Mouse (Mus musculus) forebrain, embryonic 12.5 days (tissue): ENCODE measurements around the gene Coasy. TPM values are rescaled to one million over a fixed set of nuclear protein-coding genes. Genes with fewer than 3 reads are reported as not detected.
A peak's percentile ranks its signal among the peaks of the same experiment; 100 is the strongest.

Experiments used
- ATAC-seq: fragments of 200-750 bp; cut with Nextera tagmentation; 2 replicates; pipeline ENCODE4 v1.8.0; 2017; ENCODE audit warnings: moderate TSS enrichment; ENCODE audit not compliant: low FRiP score
- H3K27ac ChIP-seq: fragments of 300-500 bp; sonication (generic); 2 replicates; pipeline ENCODE4 v1.5.1; 2016; ENCODE audit warnings: mild to moderate bottlenecking
- H3K27me3 ChIP-seq: fragments of 300-500 bp; sonication (generic); 2 replicates; pipeline ENCODE4 v1.6.1; 2016; ENCODE audit warnings: mild to moderate bottlenecking
- H3K36me3 ChIP-seq: fragments of 300-500 bp; sonication (generic); replicated peaks from 2 replicates; pipeline ENCODE4 v1.6.1; 2016; ENCODE audit warnings: mild to moderate bottlenecking
- H3K4me1 ChIP-seq: fragments of 300-500 bp; sonication (generic); 2 replicates; pipeline ENCODE4 v1.6.1; 2016
- H3K4me2 ChIP-seq: fragments of 300-500 bp; sonication (generic); 2 replicates; pipeline ENCODE4 v1.6.1; 2016; ENCODE audit warnings: mild to moderate bottlenecking, moderate library complexity
- H3K4me3 ChIP-seq: fragments of 300-500 bp; sonication (generic); replicated peaks from 2 replicates; pipeline ENCODE4 v1.5.1; 2016; ENCODE audit warnings: mild to moderate bottlenecking
- H3K9ac ChIP-seq: fragments of 300-500 bp; sonication (generic); 2 replicates; pipeline ENCODE4 v1.6.1; 2016; ENCODE audit warnings: mild to moderate bottlenecking
- H3K9me3 ChIP-seq: fragments of 300-500 bp; sonication (generic); 2 replicates; pipeline ENCODE4 v1.6.1; 2016
- WGBS: fragments of 180-500 bp; shearing (Covaris S2); methylation state at CpG from one replicate; pipeline ENCODE4 v1.1.7; 2016; 5-methylcytosine and 5-hydroxymethylcytosine counted together
- polyA plus RNA-seq: library from polyadenylated mRNA; unstranded; fragments of >200 nt; fragmentation: Nextera tagmentation; extraction: Ambion mirVana; gene quantifications from 2 replicates; pipeline ENCODE4 v1.2.1, GENCODE M21; 2016

Gene Coasy
- polyA plus RNA-seq, 1 experiment from 2014 or later = 50.9 TPM

GRCm38 (mm10) chr11:101084246-101084645 is 1.9 kb downstream of the Coasy start:
- no peak overlapping the region for H3K9ac ChIP-seq
- ATAC-seq = no peak
- H3K4me1 ChIP-seq = peaks cover 57% of the 10 kb centered on the region
- no peak overlapping the region for H3K27ac ChIP-seq
- WGBS = 86% methylated on average over 14 of the region's 14 CpGs
- H3K27me3 ChIP-seq = peaks cover 22% of the 10 kb centered on the region
- H3K36me3 ChIP-seq = peaks cover 15% of the 10 kb centered on the region
- H3K4me2 ChIP-seq = no peak overlapping the region
- no peak overlapping the region for H3K4me3 ChIP-seq
- no peaks in the 10 kb centered on the region for H3K9me3 ChIP-seq

GRCm38 (mm10) chr11:101084811-101085210 is 2.4 kb downstream of the Coasy start:
- H3K4me2 ChIP-seq = no peak overlapping the region
- no peak overlapping the region for H3K9ac ChIP-seq
- H3K4me3 ChIP-seq = no peak overlapping the region
- no peak overlapping the region for H3K27ac ChIP-seq
- H3K4me1 ChIP-seq = peaks cover 56% of the 10 kb centered on the region
- WGBS = 93% methylated on average over 12 of the region's 12 CpGs
- peaks cover 20% of the 10 kb centered on the region for H3K36me3 ChIP-seq
- H3K9me3 ChIP-seq = no peaks in the 10 kb centered on the region
- H3K27me3 ChIP-seq = peaks cover 17% of the 10 kb centered on the region
- ATAC-seq = no peak

- H3K36me3 ChIP-seq = peaks cover 30% of the 10 kb centered on the region
- H3K27me3 ChIP-seq = peaks cover 7% of the 10 kb centered on the region
- no peak overlapping the region for H3K4me3 ChIP-seq
- peaks cover 54% of the 10 kb centered on the region for H3K4me1 ChIP-seq
- no peak overlapping the region; the same call in 1 of the 2 replicates for H3K27ac ChIP-seq
- WGBS = 92% methylated on average over 18 of the region's 18 CpGs
- no peak overlapping the region for H3K4me2 ChIP-seq
- peak overlapping the region; percentile 42; the same call in 1 of the 2 replicates for H3K9ac ChIP-seq
- no peaks in the 10 kb centered on the region for H3K9me3 ChIP-seq
- ATAC-seq = no peak
Observed at GRCm38 (mm10) chr11:101085617-101086322, 3.4 kb downstream of the Coasy start.

- no peak for ATAC-seq
- peak overlapping the region; percentile 42; the same call in 1 of the 2 replicates for H3K9ac ChIP-seq
- H3K4me2 ChIP-seq = peak overlapping the region; percentile 98
- H3K4me1 ChIP-seq = peaks cover 52% of the 10 kb centered on the region
- peaks cover 35% of the 10 kb centered on the region for H3K36me3 ChIP-seq
- peaks cover 2% of the 10 kb centered on the region for H3K27me3 ChIP-seq
- 85% methylated on average over 6 of the region's 6 CpGs for WGBS
- peak overlapping the region; percentile 91 for H3K27ac ChIP-seq
- H3K4me3 ChIP-seq = peak overlapping the region; percentile 84; the same call in 1 of the 2 replicates
- H3K9me3 ChIP-seq = no peaks in the 10 kb centered on the region
Observed at GRCm38 (mm10) chr11:101086323-101086674, 3.9 kb downstream of the Coasy start.

- Histone ChIP-seq H3K27me3 (no peaks in the 10 kb centered on the region), H3K4me2 (peak within 1 kb of the TSS; percentile 98), H3K9me3 (no peaks in the 10 kb centered on the region), H3K4me1 (peaks cover 45% of the 10 kb centered on the region), H3K9ac (peak within 1 kb of the TSS; percentile 89), H3K4me3 (peak within 1 kb of the TSS; percentile 84), H3K36me3 (peaks cover 43% of the 10 kb centered on the region), H3K27ac (peak within 1 kb of the TSS; percentile 91)
- ATAC-seq = peak; percentile 86
- 1% methylated on average over 52 of the region's 52 CpGs for WGBS
Observed at GRCm38 (mm10) chr11:101086756-101087681, 4.7 kb downstream of the Coasy start, which contains the start of gene Mlx. TSS of gene Mlx (plus strand) at chr11:101087277.

GRCm38 (mm10) chr11:101087682-101088055 is 5.3 kb downstream of the Coasy start:
- H3K36me3 ChIP-seq = peaks cover 49% of the 10 kb centered on the region
- no peak; the same call in 1 of the 2 replicates for ATAC-seq

GRCm38 (mm10) chr11:101089931-101090330 is 7.6 kb downstream of the Coasy start:
- no peak for ATAC-seq
- Histone ChIP-seq H3K4me1 (peaks cover 46% of the 10 kb centered on the region), H3K9ac (no peak overlapping the region), H3K4me3 (no peak overlapping the region), H3K36me3 (peaks cover 61% of the 10 kb centered on the region), H3K9me3 (no peaks in the 10 kb centered on the region), H3K27ac (no peak overlapping the region), H3K27me3 (no peaks in the 10 kb centered on the region), H3K4me2 (no peak overlapping the region)
- 84% methylated on average over 1 of the region's 1 CpGs for WGBS

More at GRCm38 (mm10) chr11:101087682-101088055, 5.3 kb downstream of the Coasy start:
- Histone ChIP-seq H3K9ac (peak overlapping the region; percentile 89), H3K4me2 (peak overlapping the region; percentile 98), H3K27ac (peak overlapping the region; percentile 91; the same call in 1 of the 2 replicates), H3K27me3 (no peaks in the 10 kb centered on the region), H3K4me3 (peak overlapping the region; percentile 84), H3K4me1 (peaks cover 45% of the 10 kb centered on the region), H3K9me3 (no peaks in the 10 kb centered on the region)
- 13% methylated on average over 8 of the region's 8 CpGs for WGBS

GRCm38 (mm10) chr11:101094930-101095313 is 12.6 kb downstream of the Coasy start:
- peak overlapping the region; percentile 74 for H3K4me3 ChIP-seq
- peaks cover 72% of the 10 kb centered on the region for H3K36me3 ChIP-seq
- H3K4me2 ChIP-seq = peak overlapping the region; percentile 72
- 1% methylated on average over 18 of the region's 18 CpGs for WGBS
- peak; percentile 50 for ATAC-seq
- H3K27ac ChIP-seq = peak overlapping the region; percentile 56; the same call in 1 of the 2 replicates
- no peaks in the 10 kb centered on the region for H3K9me3 ChIP-seq
- peak overlapping the region; percentile 74 for H3K9ac ChIP-seq
- H3K27me3 ChIP-seq = no peaks in the 10 kb centered on the region
- H3K4me1 ChIP-seq = peaks cover 19% of the 10 kb centered on the region

GRCm38 (mm10) chr11:101095314-101096024 is 13.1 kb downstream of the Coasy start, which contains the start of gene Psmc3ip:
TSS of gene Psmc3ip (minus strand) at chr11:101095436.
- H3K9ac ChIP-seq = peak within 1 kb of the TSS; percentile 74
- ATAC-seq = peak; percentile 97
- peaks cover 19% of the 10 kb centered on the region for H3K4me1 ChIP-seq
- peak within 1 kb of the TSS; percentile 86 for H3K27ac ChIP-seq
- no peaks in the 10 kb centered on the region for H3K9me3 ChIP-seq
- peaks cover 72% of the 10 kb centered on the region for H3K36me3 ChIP-seq
- WGBS = under 1% methylated on average over 43 of the region's 43 CpGs
- peak within 1 kb of the TSS; percentile 72 for H3K4me2 ChIP-seq
- H3K27me3 ChIP-seq = no peaks in the 10 kb centered on the region
- H3K4me3 ChIP-seq = peak within 1 kb of the TSS; percentile 74

GRCm38 (mm10) chr11:101098231-101098630 is 15.9 kb downstream of the Coasy start:
- Histone ChIP-seq H3K36me3 (peaks cover 70% of the 10 kb centered on the region), H3K4me1 (peaks cover 19% of the 10 kb centered on the region), H3K27me3 (no peaks in the 10 kb centered on the region), H3K4me2 (no peak overlapping the region), H3K9me3 (no peaks in the 10 kb centered on the region), H3K4me3 (no peak overlapping the region), H3K27ac (no peak overlapping the region), H3K9ac (no peak overlapping the region)
- WGBS = 91% methylated on average over 8 of the region's 8 CpGs
- ATAC-seq = no peak

- H3K4me2 ChIP-seq = no peak overlapping the region
- no peak overlapping the region for H3K9ac ChIP-seq
- 94% methylated on average over 5 of the region's 5 CpGs for WGBS
- no peak overlapping the region for H3K27ac ChIP-seq
- H3K36me3 ChIP-seq = peaks cover 62% of the 10 kb centered on the region
- H3K9me3 ChIP-seq = no peaks in the 10 kb centered on the region
- H3K4me3 ChIP-seq = no peak overlapping the region
- ATAC-seq = no peak
- H3K4me1 ChIP-seq = no peaks in the 10 kb centered on the region
- H3K27me3 ChIP-seq = no peaks in the 10 kb centered on the region
Observed at GRCm38 (mm10) chr11:101103011-101103410, 20.6 kb downstream of the Coasy start.
